Mouse (Mus musculus): ENCODE data around the gene Nrg3.

GRCm38 (mm10) chr14:38566182-38566581 is 906.7 kb downstream of the Nrg3 start:
- no peak for TF ChIP-seq POLR2A (IDR thresholded peaks at IDR 0.05; ENCODE audit: borderline replicate concordance, extremely low read depth, low read depth, low read length)
- no peak for TF ChIP-seq CTCF (IDR thresholded peaks at IDR 0.05; ENCODE audit: insufficient read depth, low read length)
